Mouse (Mus musculus): Measurements from ENCODE around the gene Ndst4. TPM values are rescaled to one million over a fixed set of nuclear protein-coding genes. Genes with fewer than 3 reads are reported as not detected.

The Ndst4 gene
- polyA plus RNA-seq, 2 experiments = 0.01 TPM; not detected in 1

- ATAC-seq (ENCODE audit: insufficient read depth) (no peak), DNase-seq (ENCODE audit: low read depth in 3 of 3, low spot score in 3 of 3) (no peak)
- no peak overlapping the region for H3K4me2 ChIP-seq (ENCODE audit: low read depth)
- H3K4me1 ChIP-seq (replicated peaks; ENCODE audit: control insufficient read depth in 2 of 2, insufficient read depth in 2 of 2, low read length in 1 of 2) = no peaks in the 10 kb centered on the region
- no peak overlapping the region for H3K4me3 ChIP-seq (ENCODE audit: insufficient read depth in 1 of 2, low read depth in 2 of 2, low read length in 2 of 2)
- TF ChIP-seq CTCF (IDR thresholded peaks at IDR 0.05; ENCODE audit: low read depth) (no peak), EP300 (IDR thresholded peaks at IDR 0.05; ENCODE audit: low read depth) (no peak)
- H3K9me3 ChIP-seq (ENCODE audit: control insufficient read depth, low read length) = no peaks in the 10 kb centered on the region
- 44% methylated on average over 2 of the region's 2 CpGs for WGBS (ENCODE audit: insufficient replicate concordance)
- H3K27ac ChIP-seq = no peak overlapping the region
- H3K27me3 ChIP-seq (ENCODE audit: control insufficient read depth, insufficient read depth, low read length) = no peaks in the 10 kb centered on the region
- H3K36me3 ChIP-seq (replicated peaks; ENCODE audit: control insufficient read depth, insufficient read depth, low read depth) = no peaks in the 10 kb centered on the region
- no peak overlapping the region for H3K9ac ChIP-seq (replicated peaks)
Observed at GRCm38 (mm10) chr3:125734945-125735344, 331.1 kb downstream of the Ndst4 start.

DNA sequence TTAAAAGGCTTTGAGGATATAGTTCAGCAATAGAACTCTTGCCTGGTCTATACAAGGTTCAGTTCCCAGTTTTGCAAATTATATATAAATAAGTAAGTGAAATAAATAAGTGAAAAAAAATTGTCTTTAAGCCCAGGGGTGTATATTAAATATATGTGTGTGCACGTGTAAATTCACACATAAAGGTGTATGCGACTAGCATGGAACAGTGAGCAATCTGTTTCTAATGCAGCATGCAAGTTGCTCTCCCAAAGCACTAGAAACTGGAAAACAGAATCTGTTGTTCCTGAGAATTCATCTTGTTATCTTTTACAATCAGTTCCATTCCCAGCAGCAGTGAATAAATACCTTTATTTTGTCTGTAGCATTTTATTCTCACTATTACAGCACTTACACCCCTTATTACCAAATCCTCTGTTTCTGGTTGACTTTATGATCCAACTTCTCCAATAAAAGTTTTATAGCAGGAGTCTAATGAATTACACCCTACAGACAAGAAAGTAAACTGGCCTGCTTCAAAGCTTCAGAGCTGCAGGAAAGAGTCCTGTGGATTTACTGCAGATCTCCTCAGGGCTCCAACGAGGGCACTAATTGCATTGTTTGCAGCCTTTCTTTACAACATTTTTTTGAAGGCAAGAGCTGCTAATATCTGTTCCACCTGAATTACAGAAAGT, 340.7 kb downstream of the Ndst4 start:
- H3K9ac ChIP-seq (replicated peaks) = no peak overlapping the region

GRCm38 (mm10) chr3:125745142-125745496, 341.2 kb downstream of the Ndst4 start:
- Histone ChIP-seq H3K4me1 (replicated peaks; ENCODE audit: control insufficient read depth in 2 of 2, insufficient read depth in 2 of 2, low read length in 1 of 2) (no peaks in the 10 kb centered on the region), H3K9me3 (ENCODE audit: control insufficient read depth, low read length) (no peaks in the 10 kb centered on the region), H3K9ac (replicated peaks) (no peak overlapping the region), H3K36me3 (replicated peaks; ENCODE audit: control insufficient read depth, insufficient read depth, low read depth) (no peaks in the 10 kb centered on the region), H3K4me3 (ENCODE audit: insufficient read depth in 1 of 2, low read depth in 2 of 2, low read length in 2 of 2) (no peak overlapping the region), H3K27me3 (ENCODE audit: control insufficient read depth, insufficient read depth, low read length) (no peaks in the 10 kb centered on the region), H3K27ac (no peak overlapping the region), H3K4me2 (ENCODE audit: low read depth) (no peak overlapping the region)
- DNase-seq (ENCODE audit: low read depth in 3 of 3, low spot score in 3 of 3) = no peak
- no peak for TF ChIP-seq CTCF (IDR thresholded peaks at IDR 0.05; ENCODE audit: low read depth)
- no peak for TF ChIP-seq EP300 (IDR thresholded peaks at IDR 0.05; ENCODE audit: low read depth)
- 54% methylated on average over 3 of the region's 3 CpGs for WGBS (ENCODE audit: insufficient replicate concordance)
- no peak for ATAC-seq (ENCODE audit: insufficient read depth)

More for the DNA sequence above, 340.7 kb downstream of the Ndst4 start:
- Histone ChIP-seq H3K4me3 (ENCODE audit: insufficient read depth in 1 of 2, low read depth in 2 of 2, low read length in 2 of 2) (no peak overlapping the region), H3K27me3 (ENCODE audit: control insufficient read depth, insufficient read depth, low read length) (no peaks in the 10 kb centered on the region), H3K4me1 (replicated peaks; ENCODE audit: control insufficient read depth in 2 of 2, insufficient read depth in 2 of 2, low read length in 1 of 2) (no peaks in the 10 kb centered on the region), H3K9me3 (ENCODE audit: control insufficient read depth, low read length) (no peaks in the 10 kb centered on the region), H3K27ac (no peak overlapping the region), H3K36me3 (replicated peaks; ENCODE audit: control insufficient read depth, insufficient read depth, low read depth) (no peaks in the 10 kb centered on the region), H3K4me2 (ENCODE audit: low read depth) (no peak overlapping the region)
- ATAC-seq (ENCODE audit: insufficient read depth) = no peak
- TF ChIP-seq EP300 (IDR thresholded peaks at IDR 0.05; ENCODE audit: low read depth) (no peak), CTCF (IDR thresholded peaks at IDR 0.05; ENCODE audit: low read depth) (no peak)
- no peak for DNase-seq (ENCODE audit: low read depth in 3 of 3, low spot score in 3 of 3)
- WGBS (ENCODE audit: insufficient replicate concordance) = 49% methylated on average over 3 of the region's 3 CpGs

- H3K36me3 ChIP-seq (replicated peaks; ENCODE audit: control insufficient read depth, insufficient read depth, low read depth) = no peaks in the 10 kb centered on the region
- TF ChIP-seq EP300 (IDR thresholded peaks at IDR 0.05; ENCODE audit: low read depth) (no peak), CTCF (IDR thresholded peaks at IDR 0.05; ENCODE audit: low read depth) (no peak)
- H3K4me2 ChIP-seq (ENCODE audit: low read depth) = no peak overlapping the region
- no peak overlapping the region for H3K27ac ChIP-seq
- no peaks in the 10 kb centered on the region for H3K9me3 ChIP-seq (ENCODE audit: control insufficient read depth, low read length)
- ATAC-seq (ENCODE audit: insufficient read depth) (no peak), DNase-seq (ENCODE audit: low read depth in 3 of 3, low spot score in 3 of 3) (no peak)
- no peak overlapping the region for H3K9ac ChIP-seq (replicated peaks)
- H3K27me3 ChIP-seq (ENCODE audit: control insufficient read depth, insufficient read depth, low read length) = no peaks in the 10 kb centered on the region
- 57% methylated on average over 3 of the region's 3 CpGs for WGBS (ENCODE audit: insufficient replicate concordance)
- no peaks in the 10 kb centered on the region for H3K4me1 ChIP-seq (replicated peaks; ENCODE audit: control insufficient read depth in 2 of 2, insufficient read depth in 2 of 2, low read length in 1 of 2)
- H3K4me3 ChIP-seq (ENCODE audit: insufficient read depth in 1 of 2, low read depth in 2 of 2, low read length in 2 of 2) = no peak overlapping the region
Observed at GRCm38 (mm10) chr3:125746367-125746766, 342.5 kb downstream of the Ndst4 start.

DNA sequence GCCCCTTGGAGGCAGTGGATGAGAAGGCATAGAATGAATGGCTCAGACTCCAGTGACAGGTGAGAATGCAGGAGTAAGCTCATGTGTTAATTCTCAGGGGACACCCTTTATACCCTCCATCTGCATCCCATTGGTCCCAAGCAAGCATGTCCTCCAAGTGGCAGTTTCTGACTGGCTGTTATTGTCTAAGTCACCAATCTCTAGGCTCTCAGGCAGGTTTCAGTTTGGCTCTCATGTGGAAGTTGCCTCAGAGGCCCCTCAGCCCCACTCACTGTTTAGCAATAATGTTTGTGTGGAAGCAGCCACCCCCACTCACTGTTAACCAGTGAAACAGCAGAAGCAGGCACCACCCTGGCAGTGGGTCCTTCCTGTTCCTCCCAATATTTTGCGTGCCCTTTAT, 353.0 kb downstream of the Ndst4 start:
- DNase-seq (ENCODE audit: low read depth in 3 of 3, low spot score in 3 of 3) (peak in 2 of 3 experiments; percentile 1 to 4), ATAC-seq (ENCODE audit: insufficient read depth) (no peak)
- no peaks in the 10 kb centered on the region for H3K27me3 ChIP-seq (ENCODE audit: control insufficient read depth, insufficient read depth, low read length)
- H3K27ac ChIP-seq = no peak overlapping the region
- no peak overlapping the region for H3K4me3 ChIP-seq (ENCODE audit: insufficient read depth in 1 of 2, low read depth in 2 of 2, low read length in 2 of 2)
- H3K9me3 ChIP-seq (ENCODE audit: control insufficient read depth, low read length) = no peaks in the 10 kb centered on the region
- H3K4me1 ChIP-seq (replicated peaks; ENCODE audit: control insufficient read depth in 2 of 2, insufficient read depth in 2 of 2, low read length in 1 of 2) = no peaks in the 10 kb centered on the region
- no peaks in the 10 kb centered on the region for H3K36me3 ChIP-seq (replicated peaks; ENCODE audit: control insufficient read depth, insufficient read depth, low read depth)
- no peak overlapping the region for H3K4me2 ChIP-seq (ENCODE audit: low read depth)
- WGBS (ENCODE audit: insufficient replicate concordance) = 50% methylated on average over 1 of the region's 1 CpGs
- TF ChIP-seq CTCF (IDR thresholded peaks at IDR 0.05; ENCODE audit: low read depth) (no peak), EP300 (IDR thresholded peaks at IDR 0.05; ENCODE audit: low read depth) (no peak)
- H3K9ac ChIP-seq (replicated peaks) = no peak overlapping the region
